In the genomic region with DNA sequence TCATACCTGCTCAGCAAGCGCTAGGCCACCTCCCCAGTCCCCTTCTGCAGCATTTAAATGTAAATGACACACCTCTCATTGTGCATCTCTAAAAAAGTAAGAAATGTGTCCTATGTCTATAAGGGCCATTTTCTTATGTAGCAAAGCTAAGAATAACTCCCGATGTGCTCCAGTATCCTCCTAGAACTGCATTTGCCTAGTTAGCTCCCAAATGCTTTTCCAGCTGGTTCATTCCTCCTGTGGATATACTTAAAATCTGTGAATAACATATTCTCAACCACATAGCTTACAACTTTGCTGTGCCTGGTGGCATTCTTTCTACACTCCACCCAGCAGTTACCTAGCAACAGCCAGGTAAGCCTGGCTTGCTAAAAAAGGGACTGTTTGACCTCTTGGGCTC, we compare ENCODE assay signal across 22 mouse cellular contexts.
"Had no signal": no experiment of that assay in that cellular context is flagged by ENCODE, and none has a peak within 500 bp of the region (broad histone marks: within the 10 kb centered on the region; RNA-seq: fewer than 3 reads in every experiment).

No protein-coding gene starts in this region.

- H3K9me3 ChIP-seq: lung, embryonic 15.5 days; neural tube, embryonic 15.5 days had no signal

- H3K36me3 ChIP-seq: lung, embryonic 15.5 days; neural tube, embryonic 13.5 days had no signal

- H3K27me3 ChIP-seq: lung, embryonic 15.5 days; neural tube, embryonic 13.5 days; neural tube, embryonic 15.5 days had no signal

- H3K4me3 ChIP-seq: lung, embryonic 15.5 days; megakaryocyte, embryonic 14.5 days; myocyte; neural tube, embryonic 13.5 days; neural tube, embryonic 15.5 days had no signal

- DNase-seq: liver, postnatal 0 days; lung, adult 2 months; lung, postnatal 14 days; lung, postnatal 36 days; midbrain, embryonic 14.5 days; retina, postnatal 1 day; right cerebral cortex, adult 18-20 months; right cerebral cortex, postnatal 25 days; right cerebral cortex, postnatal 4 days; spleen, adult 18-20 months; thymus, adult 2 months; thymus, postnatal 25 days; thymus, postnatal 4 days had no signal

- H3K9ac ChIP-seq: liver, postnatal 0 days; lung, embryonic 15.5 days; neural tube, embryonic 13.5 days; neural tube, embryonic 15.5 days had no signal

- H3K27ac ChIP-seq: lung, embryonic 15.5 days; macrophage; neural tube, embryonic 13.5 days; neural tube, embryonic 15.5 days had no signal

- ATAC-seq: liver, postnatal 0 days; lung, postnatal 0 days; midbrain, embryonic 16.5 days had no signal

- H3K4me2 ChIP-seq: lung, embryonic 15.5 days; midbrain, embryonic 11.5 days; neural tube, embryonic 13.5 days; neural tube, embryonic 15.5 days had no signal

- H3K4me1 ChIP-seq: lung, embryonic 15.5 days; megakaryocyte, embryonic 14.5 days; neural tube, embryonic 13.5 days; neural tube, embryonic 15.5 days had no signal
